Mouse (Mus musculus) cerebellum, adult 11-12 months (tissue): ENCODE measurements around the gene Ndufb3.
"Not testable (repeated sequence)": the region's sequence is repeated elsewhere in the genome, so short reads cannot be mapped to it uniquely, and the experiment has no call there.

Source experiments
- DNase-seq: peaks from one replicate; pipeline ENCODE4 v3.0.0; 2022

Ndufb3 gene

DNA sequence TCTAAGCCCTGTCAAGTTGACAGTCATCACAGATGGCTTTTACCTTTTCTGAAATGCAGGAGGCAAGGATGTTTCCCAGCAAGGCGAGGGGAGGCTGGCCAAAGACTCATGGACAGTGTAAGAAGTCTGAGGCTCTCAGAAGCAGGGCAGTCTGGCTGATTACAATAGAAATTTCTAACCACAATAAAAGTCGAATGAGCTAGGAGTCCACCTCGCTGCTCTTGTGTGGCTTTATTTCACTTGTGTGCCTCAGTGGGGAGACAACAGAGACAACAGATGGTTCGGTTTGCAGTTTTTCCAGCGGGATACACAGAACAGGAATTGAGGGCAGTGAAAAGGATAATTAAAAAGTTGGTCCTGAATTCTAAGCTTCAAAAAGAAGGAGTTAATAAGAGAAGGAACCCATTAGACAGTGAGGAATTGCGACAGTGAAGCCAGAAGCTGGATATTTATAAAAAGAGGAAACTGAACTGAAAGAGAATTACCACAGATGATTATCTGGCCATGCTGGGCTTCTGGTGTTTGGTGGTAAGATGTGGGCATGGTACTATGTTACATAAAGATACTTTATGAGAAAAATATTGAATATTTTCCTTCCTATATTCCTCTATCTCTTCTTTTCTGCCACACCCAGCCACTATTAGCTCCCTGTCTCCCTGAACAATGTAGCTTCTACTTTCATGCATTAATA lies 31.9 kb downstream of the Ndufb3 start:
- DNase-seq: peak; percentile 27

DNA sequence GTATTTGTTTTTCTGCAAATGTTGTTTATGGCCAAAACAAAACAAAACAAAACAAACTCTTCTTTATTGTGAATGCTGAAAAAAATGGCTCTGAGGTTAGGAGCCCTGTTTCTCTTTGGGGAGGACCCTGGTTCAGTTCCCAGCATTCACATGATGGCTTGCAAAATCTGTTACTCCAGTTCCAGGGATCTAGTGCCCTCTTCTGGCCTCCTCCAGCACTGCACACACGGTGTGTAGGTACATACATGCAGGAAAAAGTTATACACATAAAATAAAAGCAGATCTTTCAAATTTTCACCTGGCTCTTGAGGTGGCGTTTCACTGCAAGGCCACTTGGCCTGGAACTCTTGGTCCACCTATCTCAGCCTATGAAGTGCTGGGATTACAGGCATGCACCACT lies 32.6 kb downstream of the Ndufb3 start:
- no peak for DNase-seq

DNA sequence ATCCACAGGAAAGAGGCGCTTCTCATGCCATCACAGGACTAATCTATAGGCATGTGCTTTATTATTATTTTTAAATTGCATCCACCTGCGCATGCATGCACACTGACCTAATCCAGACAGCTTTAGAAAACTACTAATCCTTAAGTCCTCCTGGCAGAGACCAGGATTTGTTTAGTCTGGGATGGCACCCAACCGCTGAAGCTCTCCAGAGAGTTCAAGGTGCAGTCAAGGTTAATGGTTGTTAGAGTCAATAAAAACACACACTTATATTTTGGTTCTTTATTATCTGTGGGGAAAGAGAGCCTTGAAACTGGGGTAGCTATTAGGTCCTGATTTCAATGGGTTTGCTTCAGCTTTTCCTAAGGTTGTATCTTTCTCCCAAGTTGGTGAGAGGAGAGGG lies 35.1 kb downstream of the Ndufb3 start:
- no peak for DNase-seq

DNA sequence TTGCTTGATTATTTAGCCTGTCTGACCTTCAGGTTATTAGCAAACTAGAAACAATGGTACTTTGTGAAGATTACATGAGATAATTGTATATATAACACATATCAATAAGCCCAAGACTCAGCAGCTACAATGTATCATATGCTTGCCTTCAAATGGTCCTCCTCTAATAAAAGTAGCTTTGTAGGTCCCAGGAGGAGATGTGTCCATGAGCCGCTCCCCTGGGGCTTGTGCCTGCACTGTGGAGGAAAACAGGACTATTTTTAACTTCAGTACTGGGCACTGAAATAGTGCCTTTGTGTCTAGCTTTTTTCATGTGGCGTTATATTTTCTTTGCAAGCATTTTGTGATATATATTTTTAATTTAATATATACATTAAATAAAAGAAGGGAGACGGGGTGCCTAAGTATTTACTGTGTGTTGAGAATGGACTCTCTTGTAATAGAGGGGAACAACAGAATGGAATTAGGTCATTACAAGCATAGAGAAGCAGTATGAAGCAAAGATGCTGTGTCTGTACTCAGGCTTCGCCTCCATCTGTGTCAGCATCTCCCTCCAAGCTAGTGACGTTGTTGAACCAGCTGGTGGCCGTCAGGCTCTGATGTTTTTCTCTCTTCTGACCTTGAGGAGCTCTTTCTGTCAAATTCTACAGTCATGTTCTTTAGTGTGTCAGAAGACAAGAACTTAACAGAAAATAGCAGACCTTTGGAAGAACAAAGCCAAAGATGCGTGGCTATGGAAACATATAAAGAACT lies 36.0 kb downstream of the Ndufb3 start:
- peak; percentile 64 for DNase-seq

DNA sequence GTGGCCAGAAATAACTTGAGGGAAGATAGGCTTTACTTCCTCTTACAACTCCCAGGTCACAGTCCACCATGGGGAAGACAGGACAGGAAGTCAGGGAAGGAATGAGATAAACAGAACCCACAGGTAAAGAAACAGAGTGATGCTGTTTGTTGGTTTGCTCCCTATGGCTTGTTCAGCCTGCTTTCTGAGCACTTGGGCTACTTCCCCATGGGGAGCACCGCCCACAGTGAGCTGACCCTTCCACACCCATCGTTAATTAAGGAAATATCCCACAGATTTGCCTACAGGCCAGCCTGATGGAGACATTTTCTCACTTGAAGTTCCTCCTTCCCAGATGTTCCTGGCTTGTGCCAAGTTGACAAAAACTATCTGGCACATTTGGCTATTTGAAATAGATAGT lies 42.7 kb downstream of the Ndufb3 start:
- not testable (repeated sequence) for DNase-seq
